Comparison of ENCODE assay signal across 11 mouse cellular contexts in the genomic region with DNA sequence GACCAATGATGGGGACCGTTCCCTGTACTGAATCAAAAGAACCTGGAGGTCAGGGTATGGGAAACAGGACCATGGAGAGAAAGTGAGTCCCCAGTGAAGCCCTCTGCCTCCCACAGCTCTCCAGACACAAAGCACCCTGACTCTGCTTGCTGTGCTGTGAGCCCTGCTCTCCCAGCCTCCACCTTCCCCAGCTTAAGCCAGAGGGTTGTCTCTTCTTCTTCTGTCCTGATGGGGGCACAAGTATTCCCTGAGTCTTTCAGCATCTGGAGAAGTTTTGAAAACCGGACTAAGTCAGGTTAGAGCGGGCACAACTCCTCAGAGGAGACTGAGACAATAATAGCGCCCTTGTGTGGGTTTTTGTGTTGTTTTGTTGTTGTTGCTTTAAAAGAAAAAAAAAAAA. TPM values are rescaled to one million over a fixed set of nuclear protein-coding genes. Genes with fewer than 3 reads are reported as not detected.
DNase-seq lines count a peak whose midpoint lies in the region; ATAC-seq and TF ChIP-seq lines count a peak whose summit lies in the region.
"Had no signal": no experiment of that assay in that cellular context is flagged by ENCODE, and none has a peak within 500 bp of the region (broad histone marks: within the 10 kb centered on the region; RNA-seq: fewer than 3 reads in every experiment).

No protein-coding gene starts in this region.

- peak overlapping the region; percentile 84 for H3K4me2 ChIP-seq in kidney, embryonic 16.5 days (replicated peaks; ENCODE audit: low read depth, low read length)
- peak overlapping the region; percentile 88 for H3K4me2 ChIP-seq in limb, embryonic 12.5 days

- H3K9me3 ChIP-seq in kidney, embryonic 16.5 days (ENCODE audit: low read length): no peaks in the 10 kb centered on the region
- no peaks in the 10 kb centered on the region for H3K9me3 ChIP-seq in embryonic facial prominence, embryonic 10.5 days
- no peaks in the 10 kb centered on the region for H3K9me3 ChIP-seq in limb, embryonic 12.5 days

- H3K36me3 ChIP-seq in kidney, embryonic 16.5 days (ENCODE audit: insufficient read depth, low read length): no peaks in the 10 kb centered on the region
- H3K36me3 ChIP-seq in embryonic facial prominence, embryonic 10.5 days (replicated peaks): no peaks in the 10 kb centered on the region
- no peaks in the 10 kb centered on the region for H3K36me3 ChIP-seq in limb, embryonic 12.5 days

- peak overlapping the region; percentile 33 for H3K4me3 ChIP-seq in cerebellum, adult 2 months (replicated peaks; ENCODE audit: insufficient read depth, low read depth, low read length)
- peak overlapping the region; percentile 62 for H3K4me3 ChIP-seq in kidney, embryonic 16.5 days (ENCODE audit: low read length)
- H3K4me3 ChIP-seq in embryonic facial prominence, embryonic 10.5 days: peak overlapping the region; percentile 66
- H3K4me3 ChIP-seq in limb, embryonic 12.5 days (replicated peaks): peak overlapping the region; percentile 48

- TF ChIP-seq CTCF in cerebellum, adult 2 months (IDR thresholded peaks at IDR 0.05; ENCODE audit: borderline replicate concordance, insufficient read depth, low read depth, low read length): no peak

- peak in 1 of 2 experiments; percentile 39 for DNase-seq in cerebellum, adult 2 months
- no peak for DNase-seq in kidney, postnatal 10 days
- peak; percentile 23 for DNase-seq in embryonic facial prominence, embryonic 10.5 days (ENCODE audit: low spot score)
- DNase-seq in frontal cortex, adult 2 months (ENCODE audit: extremely low spot score in 1 of 2, low spot score in 1 of 2): no peak
- no peak for DNase-seq in adrenal gland, postnatal 25 days
- DNase-seq: B cell, adult 2 months; cerebellum, postnatal 14 days had no signal

- peaks cover 5% of the 10 kb centered on the region for H3K4me1 ChIP-seq in cerebellum, adult 2 months (ENCODE audit: control insufficient read depth, insufficient read depth, low read length)
- peaks cover 25% of the 10 kb centered on the region; the same call in 1 of the 2 replicates for H3K4me1 ChIP-seq in kidney, embryonic 16.5 days (ENCODE audit: insufficient read depth, low read length)
- peaks cover 44% of the 10 kb centered on the region for H3K4me1 ChIP-seq in embryonic facial prominence, embryonic 10.5 days
- peaks cover 41% of the 10 kb centered on the region for H3K4me1 ChIP-seq in limb, embryonic 12.5 days (replicated peaks)

- H3K27me3 ChIP-seq in cerebellum, adult 2 months (ENCODE audit: control insufficient read depth, insufficient read depth, low read length): no peaks in the 10 kb centered on the region
- H3K27me3 ChIP-seq in kidney, embryonic 16.5 days (ENCODE audit: insufficient read depth, low read length): no peaks in the 10 kb centered on the region
- peaks cover 26% of the 10 kb centered on the region for H3K27me3 ChIP-seq in embryonic facial prominence, embryonic 10.5 days (replicated peaks; ENCODE audit: low read depth, poor library complexity, severe bottlenecking)
- no peaks in the 10 kb centered on the region for H3K27me3 ChIP-seq in limb, embryonic 12.5 days

- TF ChIP-seq POLR2A in cerebellum, adult 2 months (IDR thresholded peaks at IDR 0.05; ENCODE audit: borderline replicate concordance, insufficient read depth, low read length): no peak

- H3K27ac ChIP-seq in cerebellum, adult 2 months (ENCODE audit: insufficient read depth, low read length): no peak overlapping the region
- no peak overlapping the region for H3K27ac ChIP-seq in kidney, embryonic 16.5 days (ENCODE audit: low read length)
- peak overlapping the region; percentile 88 for H3K27ac ChIP-seq in embryonic facial prominence, embryonic 10.5 days (replicated peaks)
- 0 out of 2 replicates have a peak overlapping the region, but pooled peaks have one; percentile 95 for H3K27ac ChIP-seq in limb, embryonic 12.5 days

- H3K9ac ChIP-seq in kidney, embryonic 16.5 days (replicated peaks; ENCODE audit: low read length): no peak overlapping the region
- no peak overlapping the region for H3K9ac ChIP-seq in limb, embryonic 12.5 days (replicated peaks)

- no peak for ATAC-seq in cerebellum, adult (ENCODE audit: insufficient number of reproducible peaks, low FRiP score, low TSS enrichment)
- ATAC-seq in kidney, embryonic 16.5 days (ENCODE audit: low FRiP score, low TSS enrichment): no peak
- ATAC-seq in limb, embryonic 12.5 days (ENCODE audit: insufficient number of reproducible peaks, insufficient read depth, low FRiP score, low TSS enrichment, low read depth): no peak

- WGBS in cerebellum, adult 2 months: 71% methylated on average over 4 of the region's 4 CpGs
- WGBS in kidney, embryonic 16.5 days: 60% methylated on average over 4 of the region's 4 CpGs
- 52% methylated on average over 4 of the region's 4 CpGs for WGBS in embryonic facial prominence, embryonic 10.5 days
- 50% methylated on average over 4 of the region's 4 CpGs for WGBS in limb, embryonic 12.5 days

RNA-seq across cellular contexts. Expression of a gene that starts 2.2 kb away (rescaled TPM):
- polyA plus RNA-seq in cerebellum, adult 2 months (2012; rRNA removed): 54.4 TPM in 2 replicates
- polyA plus RNA-seq in kidney, embryonic 16.5 days (2015; fragmentation: Nextera tagmentation; extraction: Ambion mirVana): 6.7 and 8.1 TPM in 2 replicates
- polyA plus RNA-seq in embryonic facial prominence, embryonic 10.5 days (2016; fragmentation: Nextera tagmentation; extraction: Ambion mirVana): 4.8 and 6.1 TPM in 2 replicates
- polyA plus RNA-seq in limb, embryonic 12.5 days (2016; fragmentation: Nextera tagmentation; extraction: Ambion mirVana): 10.7 and 11.1 TPM in 2 replicates
- 30.8 and 34.5 TPM in 2 replicates for polyA plus RNA-seq in frontal cortex, adult 2 months (2012; rRNA removed)
- 25.6 and 31.0 TPM in 2 replicates for total RNA-seq in adrenal gland, postnatal 25 days (2021)

RNA-seq across cellular contexts. Expression of a gene that starts 53.0 kb away (rescaled TPM):
- 1.6 and 1.7 TPM in 2 replicates for polyA plus RNA-seq in cerebellum, adult 2 months (2012; rRNA removed)
- 1.6 and 2.2 TPM in 2 replicates for polyA plus RNA-seq in kidney, embryonic 16.5 days (2015; fragmentation: Nextera tagmentation; extraction: Ambion mirVana)
- 2.7 and 3.5 TPM in 2 replicates for polyA plus RNA-seq in embryonic facial prominence, embryonic 10.5 days (2016; fragmentation: Nextera tagmentation; extraction: Ambion mirVana)
- 3.0 and 4.7 TPM in 2 replicates for polyA plus RNA-seq in limb, embryonic 12.5 days (2016; fragmentation: Nextera tagmentation; extraction: Ambion mirVana)
- 1.3 and 1.6 TPM in 2 replicates for polyA plus RNA-seq in frontal cortex, adult 2 months (2012; rRNA removed)
- total RNA-seq in adrenal gland, postnatal 25 days (2021): 0.62 and 1.3 TPM in 2 replicates
- total RNA-seq: liver, adult 2 months had no signal
- polyA plus RNA-seq: liver, adult 2 months had no signal

Comparison
In these comparisons a context has a peak if more than half of its experiments do, and no peak if none do; other contexts are left out.
1. H3K27ac ChIP-seq: peak in embryonic facial prominence, embryonic 10.5 days (single experiment) and limb, embryonic 12.5 days (single experiment); none in cerebellum, adult 2 months (single experiment) and kidney, embryonic 16.5 days (single experiment).
2. Peak in every context shown above with its lines, with median percentiles within 50 percentile points of each other: H3K4me3 ChIP-seq.